Mouse (Mus musculus) heart, adult 8-10 months (tissue): Measurements from ENCODE around the gene Caprin2. TPM values are rescaled to one million over a fixed set of nuclear protein-coding genes. Genes with fewer than 3 reads are reported as not detected.

Experiments used
- DNase-seq: peaks from one replicate; pipeline ENCODE4 v3.0.0; 2022; ENCODE audit warnings: low spot score
- total RNA-seq, 4 experiments: library from RNA; stranded (reverse); gene quantifications; 2 replicates each; pipeline ENCODE4 v1.2.4; 2022

The Caprin2 gene
- total RNA-seq, 4 experiments from 2014 or later = 3.7 to 5.9 (median 4.2) TPM

DNA sequence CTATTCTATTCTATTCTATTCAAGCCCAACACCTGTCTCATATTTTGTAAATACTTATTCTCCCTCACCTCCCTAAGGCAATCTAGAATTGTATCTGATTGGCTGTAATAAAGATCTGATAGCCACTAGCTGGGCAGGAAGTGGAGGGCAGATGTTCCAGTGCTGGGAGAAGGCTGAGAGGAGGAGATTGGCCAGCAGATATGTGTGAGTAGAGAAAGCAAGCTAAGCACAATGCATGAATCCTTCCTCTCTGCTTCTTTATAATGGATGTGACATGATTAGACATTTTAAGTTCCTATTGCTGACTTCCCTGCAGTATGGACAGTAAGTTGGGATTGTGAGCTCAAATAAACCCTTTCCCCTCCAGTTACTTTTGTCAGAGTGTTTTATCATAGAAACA lies 57.6 kb downstream of the Caprin2 start:
- no peak for DNase-seq

DNA sequence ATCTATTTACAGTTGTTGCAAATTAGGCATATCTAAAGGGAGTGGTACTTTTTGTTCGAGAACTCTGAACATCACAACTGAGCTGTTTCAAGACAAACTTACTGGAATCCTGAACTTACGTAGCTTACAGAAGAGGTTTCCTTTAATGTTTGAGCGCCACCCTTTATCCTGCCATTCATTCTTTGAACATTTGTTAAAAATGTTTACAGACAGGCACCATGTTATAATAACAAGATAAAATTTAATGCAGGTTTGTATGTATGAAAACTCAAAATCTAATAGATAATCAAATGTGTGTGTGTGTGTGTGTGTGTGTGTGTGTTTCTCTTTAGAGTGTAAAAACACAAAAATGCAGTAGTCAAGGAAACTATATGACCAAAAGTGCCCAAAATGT lies 64.3 kb downstream of the Caprin2 start:
- DNase-seq = no peak

- DNase-seq = peak; percentile 96
Observed at GRCm38 (mm10) chr6:148830748-148831727, 65.0 kb downstream of the Caprin2 start, which contains the start of gene Ipo8. Ipo8 (minus strand) TSS chr6:148831467.

DNA sequence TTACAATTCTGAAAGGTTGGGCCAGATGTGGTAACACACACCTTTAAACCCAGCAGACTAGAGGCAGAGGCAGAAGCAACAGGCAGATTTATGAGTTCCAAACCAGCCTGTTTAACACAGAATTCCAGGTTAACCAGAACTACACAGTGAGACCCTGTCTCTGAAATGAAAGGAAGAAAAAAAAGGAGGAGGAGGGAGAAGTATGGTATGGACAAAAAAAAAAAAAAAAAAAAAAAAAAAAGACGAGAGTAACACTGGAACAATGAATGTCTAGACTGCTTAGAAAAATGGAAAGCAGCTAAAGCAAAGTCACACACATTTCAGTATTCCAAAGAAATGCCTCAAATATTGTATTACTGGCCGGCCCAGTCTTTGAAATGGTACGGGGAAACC lies 65.7 kb downstream of the Caprin2 start:
- DNase-seq = no peak

DNA sequence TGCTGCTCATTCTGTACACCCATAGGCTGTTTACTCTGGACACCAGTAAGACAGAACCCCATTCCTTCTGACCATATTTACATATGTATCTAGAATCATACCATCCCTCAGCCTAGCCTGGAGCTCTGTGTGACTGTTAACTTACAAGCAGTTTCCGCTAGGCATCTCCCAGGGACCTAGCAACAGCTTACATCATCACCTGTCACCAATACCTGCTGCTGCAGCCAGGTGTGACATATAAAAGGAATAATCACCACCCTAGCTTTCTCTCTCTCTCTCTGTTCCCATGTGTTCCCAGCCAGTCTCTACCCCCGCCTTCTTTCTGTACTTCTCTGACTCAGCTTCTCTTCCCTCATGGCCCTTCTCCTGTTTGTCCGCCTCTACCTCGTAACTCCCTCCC lies 69.9 kb downstream of the Caprin2 start:
- DNase-seq = no peak

GRCm38 (mm10) chr6:148818624-148819343 lies 77.3 kb downstream of the Caprin2 start:
- DNase-seq = no peak

- no peak for DNase-seq
Observed at GRCm38 (mm10) chr6:148816751-148817150, 79.3 kb downstream of the Caprin2 start.

DNA sequence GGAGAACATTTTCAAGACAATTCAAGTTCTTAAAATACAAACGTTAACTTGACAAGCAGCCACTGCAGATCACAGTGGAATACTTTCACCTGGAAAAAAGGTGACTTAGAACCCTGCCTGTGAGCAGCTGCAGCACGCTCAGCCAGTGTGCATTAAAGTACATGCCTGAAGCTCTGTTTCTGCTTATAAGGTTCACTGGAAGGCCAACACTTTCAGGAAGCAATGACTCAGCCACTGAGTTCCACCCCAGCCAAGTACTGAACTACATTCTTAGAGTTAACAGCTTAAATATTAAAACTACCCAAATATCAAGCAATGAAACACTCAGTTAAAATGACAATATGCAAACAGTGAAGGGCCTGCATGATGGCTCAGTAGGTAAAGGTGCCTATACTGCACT lies 84.9 kb downstream of the Caprin2 start:
- no peak for DNase-seq

DNA sequence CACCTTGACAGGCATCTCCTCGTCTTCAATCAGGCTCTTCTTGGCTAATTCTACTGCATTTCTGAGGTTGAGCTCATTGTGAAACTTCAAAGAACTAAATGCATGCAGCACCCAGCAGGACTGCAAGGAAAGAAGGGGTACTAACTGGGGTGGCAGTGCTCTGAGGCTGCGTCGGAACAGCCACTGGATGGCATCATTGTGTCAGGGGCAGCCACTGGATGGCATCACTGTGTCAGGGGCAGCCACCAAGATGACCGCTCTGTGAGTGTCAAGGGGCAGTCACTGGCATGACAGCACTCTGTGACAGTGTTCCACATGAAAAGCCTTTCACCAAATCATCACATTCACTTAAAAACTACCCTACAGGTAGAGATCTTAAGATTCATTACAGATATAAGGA lies 96.3 kb downstream of the Caprin2 start:
- no peak for DNase-seq

GRCm38 (mm10) chr6:148795145-148795544 lies 100.9 kb downstream of the Caprin2 start:
- no peak for DNase-seq

Other genes with a start within 250 kb of the Caprin2 start
- gene Ipo8, start 64.8 kb downstream of the Caprin2 start, total RNA-seq = 10 to 100 TPM; 19.8 to 26.7 (median 24.4) TPM
- gene Sinhcaf, start 50.2 kb upstream of the Caprin2 start, total RNA-seq = 1 to 10 TPM; 2.7 to 4.9 (median 4.2) TPM
- gene Dennd5b, start 205.4 kb upstream of the Caprin2 start, total RNA-seq = 10 to 100 TPM; 14.9 to 20.7 (median 17.2) TPM
- not detected for gene Gm10203, start 233.9 kb upstream of the Caprin2 start, total RNA-seq
- 10 to 100 TPM; 22.4 to 38.4 (median 26.6) TPM for gene Etfbkmt, start 243.6 kb upstream of the Caprin2 start, total RNA-seq